Mouse (Mus musculus): Measurements from ENCODE around the gene Pdcl3.

DNA sequence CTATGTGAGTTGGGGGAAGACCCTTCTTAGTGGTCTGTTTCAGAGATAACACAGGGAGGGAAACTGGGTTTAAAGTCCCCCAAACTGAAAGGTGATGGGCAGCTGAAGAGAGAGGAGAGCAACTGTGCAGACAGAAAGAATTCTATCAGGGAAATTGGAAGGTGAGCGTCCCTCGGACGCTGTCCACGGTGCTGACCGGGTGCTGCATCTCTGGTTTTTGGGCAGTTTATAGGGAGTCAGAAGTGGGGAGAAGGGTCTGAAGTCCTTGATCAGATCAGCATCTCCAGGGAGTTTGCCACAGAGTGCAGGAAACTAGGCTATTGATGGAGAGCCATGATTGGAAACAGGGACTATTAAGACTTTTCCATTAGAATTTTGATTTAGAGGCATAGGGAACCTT, 45.8 kb upstream of the Pdcl3 start:
- no peak for TF ChIP-seq POLR2A (IDR thresholded peaks at IDR 0.05; ENCODE audit: control insufficient read depth, low read depth, low read length)
- TF ChIP-seq CTCF (IDR thresholded peaks at IDR 0.05; ENCODE audit: control insufficient read depth, insufficient read depth, insufficient replicate concordance, low read depth, low read length) = no peak

Measured in testis, adult 2 months (tissue).